Mouse (Mus musculus): ENCODE measurements around the gene Astl.

The Astl gene

GRCm38 (mm10) chr2:127338416-127338815 lies at the start of gene Astl:
Gene Astl (plus strand): TSS chr2:127338639.
- in situ Hi-C loops (cut with MboI, MseI) = loop anchor here in 1 of 2 experiments (10.0 kb wide), 1 partner anchor 84 kb away; no protein-coding TSS in a partner anchor

- in situ Hi-C loops (cut with MboI, MseI) = no loop called here
Measured at GRCm38 (mm10) chr2:127292250-127292649, 46.2 kb upstream of the Astl start.

- in situ Hi-C loops (cut with MboI, MseI) = loop anchor here in 1 of 2 experiments (5.0 kb wide), 1 partner anchor 35 kb away; no protein-coding TSS in a partner anchor
Measured at GRCm38 (mm10) chr2:127297001-127297805, 41.2 kb upstream of the Astl start.

GRCm38 (mm10) chr2:127298056-127298455 lies 40.4 kb upstream of the Astl start:
- in situ Hi-C loops (cut with MboI, MseI) = loop anchor here in 1 of 2 experiments (5.0 kb wide), 1 partner anchor 36 kb away; no protein-coding TSS in a partner anchor

- in situ Hi-C loops (cut with MboI, MseI) = loop anchor here in 1 of 2 experiments (10.0 to 25.0 kb wide), 2 partner anchors 46 to 1887 kb away; partner anchors contain the start of gene Slc20a1
Measured at GRCm38 (mm10) chr2:127300701-127301100, 37.7 kb upstream of the Astl start.

GRCm38 (mm10) chr2:127301883-127302282 lies 36.6 kb upstream of the Astl start:
- in situ Hi-C loops (cut with MboI, MseI) = loop anchor here in 1 of 2 experiments (10.0 to 25.0 kb wide), 2 partner anchors 47 to 1885 kb away; partner anchors contain the start of gene Slc20a1

GRCm38 (mm10) chr2:127304192-127304591 lies 34.2 kb upstream of the Astl start:
- in situ Hi-C loops (cut with MboI, MseI) = loop anchor here in 1 of 2 experiments (10.0 to 25.0 kb wide), 2 partner anchors 49 to 1883 kb away; partner anchors contain the start of gene Slc20a1

- in situ Hi-C loops (cut with MboI, MseI) = loop anchor here (5.0 to 25.0 kb wide), 3 partner anchors 38 to 1883 kb away; partner anchors contain the start of gene Slc20a1 (in 1 of the 2)
Measured at GRCm38 (mm10) chr2:127304609-127305210, 33.7 kb upstream of the Astl start.

GRCm38 (mm10) chr2:127306123-127306522 lies 32.3 kb upstream of the Astl start:
- in situ Hi-C loops (cut with MboI, MseI) = loop anchor here (5.0 to 25.0 kb wide), 3 partner anchors 36 to 1881 kb away; partner anchors contain the start of gene Slc20a1 (in 1 of the 2)

GRCm38 (mm10) chr2:127307179-127307578 lies 31.3 kb upstream of the Astl start:
- in situ Hi-C loops (cut with MboI, MseI) = loop anchor here (5.0 to 25.0 kb wide), 3 partner anchors 35 to 1880 kb away; partner anchors contain the start of gene Slc20a1 (in 1 of the 2)

GRCm38 (mm10) chr2:127308660-127309059 lies 29.8 kb upstream of the Astl start:
- in situ Hi-C loops (cut with MboI, MseI) = loop anchor here (5.0 to 25.0 kb wide), 3 partner anchors 34 to 1879 kb away; partner anchors contain the start of gene Slc20a1 (in 1 of the 2)

- in situ Hi-C loops (cut with MboI, MseI) = loop anchor here in 1 of 2 experiments (25.0 kb wide), 1 partner anchor 1877 kb away; the partner anchor contains the start of gene Slc20a1
Measured at GRCm38 (mm10) chr2:127310246-127310645, 28.2 kb upstream of the Astl start.

- in situ Hi-C loops (cut with MboI, MseI) = loop anchor here in 1 of 2 experiments (25.0 kb wide), 1 partner anchor 1877 kb away; the partner anchor contains the start of gene Slc20a1
Measured at GRCm38 (mm10) chr2:127310685-127311084, 27.8 kb upstream of the Astl start.

GRCm38 (mm10) chr2:127311193-127311592 lies 27.2 kb upstream of the Astl start:
- in situ Hi-C loops (cut with MboI, MseI) = loop anchor here in 1 of 2 experiments (25.0 kb wide), 1 partner anchor 1876 kb away; the partner anchor contains the start of gene Slc20a1

GRCm38 (mm10) chr2:127312801-127313200 lies 25.6 kb upstream of the Astl start:
- in situ Hi-C loops (cut with MboI, MseI) = loop anchor here in 1 of 2 experiments (25.0 kb wide), 1 partner anchor 1874 kb away; the partner anchor contains the start of gene Slc20a1

- in situ Hi-C loops (cut with MboI, MseI) = loop anchor here in 1 of 2 experiments (25.0 kb wide), 1 partner anchor 1873 kb away; the partner anchor contains the start of gene Slc20a1
Measured at GRCm38 (mm10) chr2:127313878-127314277, 24.6 kb upstream of the Astl start.

GRCm38 (mm10) chr2:127314467-127315154 lies 23.8 kb upstream of the Astl start:
- in situ Hi-C loops (cut with MboI, MseI) = loop anchor here in 1 of 2 experiments (25.0 kb wide), 1 partner anchor 1873 kb away; the partner anchor contains the start of gene Slc20a1

GRCm38 (mm10) chr2:127315155-127315470 lies 23.3 kb upstream of the Astl start:
- in situ Hi-C loops (cut with MboI, MseI) = loop anchor here in 1 of 2 experiments (25.0 kb wide), 1 partner anchor 1872 kb away; the partner anchor contains the start of gene Slc20a1

- in situ Hi-C loops (cut with MboI, MseI) = loop anchor here in 1 of 2 experiments (25.0 kb wide), 1 partner anchor 1871 kb away; the partner anchor contains the start of gene Slc20a1
Measured at GRCm38 (mm10) chr2:127316431-127316830, 22.0 kb upstream of the Astl start.

- in situ Hi-C loops (cut with MboI, MseI) = loop anchor here in 1 of 2 experiments (25.0 kb wide), 1 partner anchor 1869 kb away; the partner anchor contains the start of gene Slc20a1
Measured at GRCm38 (mm10) chr2:127318136-127318535, 20.3 kb upstream of the Astl start.

All from T-helper 17 cell (primary cell).